ENCODE assay signal across 14 mouse cellular contexts in the genomic region with DNA sequence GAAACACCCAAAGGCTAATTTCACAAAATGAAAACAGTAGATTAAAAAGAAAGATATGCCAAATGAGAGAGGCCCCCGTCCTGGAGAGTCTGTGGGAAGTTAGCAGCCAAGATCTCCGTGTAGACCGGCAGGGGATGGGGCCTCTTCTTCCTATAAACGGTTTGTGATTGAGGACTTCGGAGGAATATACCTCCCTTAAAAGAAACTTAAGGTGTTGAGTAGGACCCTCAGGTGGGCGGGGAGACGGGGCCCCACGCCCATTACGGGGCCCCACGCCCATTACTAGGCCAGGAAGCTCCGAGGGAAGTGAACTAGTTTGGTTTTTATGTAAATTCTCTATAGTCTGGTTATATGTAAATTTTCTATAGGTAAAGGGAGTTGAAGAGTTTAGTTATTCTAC. TPM values are rescaled to one million over a fixed set of nuclear protein-coding genes. Genes with fewer than 3 reads are reported as not detected.
DNase-seq lines count a peak whose midpoint lies in the region; ATAC-seq and TF ChIP-seq lines count a peak whose summit lies in the region.
"Had no signal": no experiment of that assay in that cellular context is flagged by ENCODE, and none has a peak within 500 bp of the region (broad histone marks: within the 10 kb centered on the region; RNA-seq: fewer than 3 reads in every experiment).

Gene Tdgf1, minus strand, starts transcription at position 233 of the 400 bp plus-strand sequence.

- intact Hi-C loops in gastrocnemius, postnatal 36 days (cut with DNase I): no loop called here

- no peak within 1 kb of the TSS for H3K9ac ChIP-seq in heart, embryonic 13.5 days
- H3K9ac ChIP-seq in ES-E14 (ENCODE audit: insufficient read depth, low read depth, low read length, poor library complexity, severe bottlenecking): peak within 1 kb of the TSS; percentile 89
- no peak within 1 kb of the TSS for H3K9ac ChIP-seq in forebrain, embryonic 13.5 days
- H3K9ac ChIP-seq in limb, embryonic 12.5 days (replicated peaks): no peak within 1 kb of the TSS
- no peak within 1 kb of the TSS for H3K9ac ChIP-seq in lung, postnatal 0 days (replicated peaks; ENCODE audit: low read depth)

- no peak for TF ChIP-seq EP300 in lung, postnatal 0 days (IDR thresholded peaks at IDR 0.05)

- WGBS in heart, embryonic 13.5 days: 29% methylated on average over 11 of the region's 11 CpGs
- WGBS in forebrain, embryonic 13.5 days: 16% methylated on average over 11 of the region's 11 CpGs
- 8% methylated on average over 11 of the region's 11 CpGs for WGBS in limb, embryonic 12.5 days
- WGBS in lung, postnatal 0 days: 18% methylated on average over 11 of the region's 11 CpGs

- no peak within 1 kb of the TSS for H3K4me3 ChIP-seq in heart, embryonic 13.5 days
- H3K4me3 ChIP-seq in ES-E14 (ENCODE audit: insufficient read depth in 1 of 2, low read depth in 1 of 2, low read length in 2 of 2, poor library complexity in 1 of 2, severe bottlenecking in 1 of 2): peak within 1 kb of the TSS; percentile 69 to 83
- no peak within 1 kb of the TSS for H3K4me3 ChIP-seq in forebrain, embryonic 13.5 days
- H3K4me3 ChIP-seq in limb, embryonic 12.5 days (replicated peaks): no peak within 1 kb of the TSS; the same call in 1 of the 2 replicates
- H3K4me3 ChIP-seq in lung, postnatal 0 days (ENCODE audit: low read depth, low read length): no peak within 1 kb of the TSS
- H3K4me3 ChIP-seq: heart, adult 2 months had no signal

- no peak within 1 kb of the TSS for H3K27ac ChIP-seq in heart, embryonic 13.5 days (replicated peaks)
- peak within 1 kb of the TSS; percentile 100 for H3K27ac ChIP-seq in ES-E14 (ENCODE audit: insufficient read depth, low read depth, low read length, poor library complexity, severe bottlenecking)
- H3K27ac ChIP-seq in forebrain, embryonic 13.5 days: no peak within 1 kb of the TSS
- no peak within 1 kb of the TSS for H3K27ac ChIP-seq in limb, embryonic 12.5 days
- H3K27ac ChIP-seq in lung, postnatal 0 days (ENCODE audit: low read length): no peak within 1 kb of the TSS
- H3K27ac ChIP-seq: heart, adult 2 months had no signal

- ATAC-seq in heart, embryonic 13.5 days (ENCODE audit: extremely low read depth, insufficient number of reproducible peaks, low FRiP score, low TSS enrichment): no peak
- no peak for ATAC-seq in forebrain, embryonic 13.5 days
- ATAC-seq in limb, embryonic 12.5 days (ENCODE audit: insufficient number of reproducible peaks, insufficient read depth, low FRiP score, low TSS enrichment, low read depth): no peak
- no peak for ATAC-seq in lung, postnatal 0 days

- H3K4me1 ChIP-seq in heart, embryonic 13.5 days: peaks cover 19% of the 10 kb centered on the region
- peaks cover 6 to 7% of the 10 kb centered on the region in 2 experiments; a peak in 2 of 4 replicates for H3K4me1 ChIP-seq in ES-E14 (ENCODE audit: control insufficient read depth in 2 of 2, insufficient read depth in 2 of 2, low read length in 2 of 2, poor library complexity in 1 of 2)
- peaks cover 16% of the 10 kb centered on the region; the same call in 1 of the 2 replicates for H3K4me1 ChIP-seq in forebrain, embryonic 13.5 days
- H3K4me1 ChIP-seq in limb, embryonic 12.5 days (replicated peaks): peaks cover 12% of the 10 kb centered on the region; the same call in 1 of the 2 replicates
- H3K4me1 ChIP-seq in lung, postnatal 0 days (ENCODE audit: insufficient read depth, low read depth, low read length): no peaks in the 10 kb centered on the region

- no peak for TF ChIP-seq CTCF in lung, postnatal 0 days (IDR thresholded peaks at IDR 0.05)

- no peaks in the 10 kb centered on the region for H3K36me3 ChIP-seq in heart, embryonic 13.5 days
- H3K36me3 ChIP-seq in ES-E14 (ENCODE audit: control insufficient read depth, insufficient read depth, low read length, poor library complexity, severe bottlenecking): peaks cover 31% of the 10 kb centered on the region
- H3K36me3 ChIP-seq in forebrain, embryonic 13.5 days (ENCODE audit: poor library complexity, severe bottlenecking): no peaks in the 10 kb centered on the region
- H3K36me3 ChIP-seq in limb, embryonic 12.5 days: no peaks in the 10 kb centered on the region
- no peaks in the 10 kb centered on the region for H3K36me3 ChIP-seq in lung, postnatal 0 days (ENCODE audit: insufficient read depth, low read length)

- no peaks in the 10 kb centered on the region for H3K9me3 ChIP-seq in heart, embryonic 13.5 days
- H3K9me3 ChIP-seq in ES-E14 (ENCODE audit: control insufficient read depth, insufficient read depth, low read depth, low read length): no peaks in the 10 kb centered on the region
- no peaks in the 10 kb centered on the region for H3K9me3 ChIP-seq in forebrain, embryonic 13.5 days (replicated peaks)
- H3K9me3 ChIP-seq in limb, embryonic 12.5 days: no peaks in the 10 kb centered on the region
- no peaks in the 10 kb centered on the region for H3K9me3 ChIP-seq in lung, postnatal 0 days (ENCODE audit: low read length)

- in situ Hi-C loops in ES-E14 (cut with MboI; ENCODE audit: low sequenced_read_pairs in 2 of 2, unreplicated experiment in 2 of 2): no loop called here

- peak within 1 kb of the TSS; percentile 42 for H3K4me2 ChIP-seq in heart, embryonic 13.5 days
- peak within 1 kb of the TSS; percentile 26 for H3K4me2 ChIP-seq in forebrain, embryonic 13.5 days
- peak within 1 kb of the TSS; percentile 30 for H3K4me2 ChIP-seq in limb, embryonic 12.5 days
- no peak within 1 kb of the TSS for H3K4me2 ChIP-seq in lung, postnatal 0 days (replicated peaks; ENCODE audit: low read depth, low read length)

- DNase-seq in heart, adult 18-20 months: no peak
- DNase-seq in ES-E14 (ENCODE audit: low read depth, low spot score): peak; percentile 74
- no peak for DNase-seq in gastrocnemius, postnatal 36 days
- no peak for DNase-seq in lung, postnatal 0 days (ENCODE audit: low spot score)
- DNase-seq in cerebellum, adult 9-10 months: no peak
- DNase-seq: cerebellum, adult 11-12 months; heart, adult 2 months; right cerebral cortex, postnatal 4 days had no signal

- H3K27me3 ChIP-seq in heart, embryonic 13.5 days (replicated peaks): peaks cover 48% of the 10 kb centered on the region
- H3K27me3 ChIP-seq in forebrain, embryonic 13.5 days: peaks cover 42% of the 10 kb centered on the region
- H3K27me3 ChIP-seq in limb, embryonic 12.5 days: peaks cover 63% of the 10 kb centered on the region
- peaks cover 20% of the 10 kb centered on the region; the same call in 1 of the 2 replicates for H3K27me3 ChIP-seq in lung, postnatal 0 days (replicated peaks; ENCODE audit: insufficient read depth, low read length)

TF ChIP-seq in ES-E14, 5 proteins besides CTCF, POLR2A, EP300 and RAD21:
- TF ChIP-seq HCFC1 (IDR thresholded peaks at IDR 0.05; ENCODE audit: borderline replicate concordance, insufficient read depth, low read length): no peak
- TF ChIP-seq MAFK (IDR thresholded peaks at IDR 0.05; ENCODE audit: insufficient read depth, low read depth, low read length): no peak
- TF ChIP-seq CHD2 (IDR thresholded peaks at IDR 0.05; ENCODE audit: low read depth, low read length): no peak
- no peak for TF ChIP-seq ZC3H11A (IDR thresholded peaks at IDR 0.05; ENCODE audit: borderline replicate concordance, low read depth, low read length)
- no peak for TF ChIP-seq ZNF384 (IDR thresholded peaks at IDR 0.05; ENCODE audit: low read depth, low read length)

RNA-seq across cellular contexts. Expression of gene Tdgf1, which starts in this region (rescaled TPM):
- not detected in 2 replicates for polyA plus RNA-seq in heart, embryonic 13.5 days (2015; fragmentation: Nextera tagmentation; extraction: Ambion mirVana)
- total RNA-seq in heart, adult 18-20 months (2021): not detected
- total RNA-seq in ES-E14 (2012; rRNA removed): 904 and 1,760 TPM in 2 replicates
- not detected in 2 replicates for polyA plus RNA-seq in forebrain, embryonic 13.5 days (2015; fragmentation: Nextera tagmentation; extraction: Ambion mirVana)
- not detected in 2 replicates for polyA plus RNA-seq in limb, embryonic 12.5 days (2016; fragmentation: Nextera tagmentation; extraction: Ambion mirVana)
- not detected for total RNA-seq in gastrocnemius, postnatal 36 days (2021)
- polyA plus RNA-seq in lung, postnatal 0 days (2015; fragmentation: Nextera tagmentation; extraction: Ambion mirVana): 0.19 and 0.20 TPM in 2 replicates
- total RNA-seq: adrenal gland, adult 18-20 months; heart, adult 2 months had no signal
- polyA plus RNA-seq: heart, adult 2 months; kidney, embryonic 14.5 days; lung, embryonic 16.5 days had no signal

Comparison
In these comparisons a context has a peak if more than half of its experiments do, and no peak if none do; other contexts are left out.
1. RNA of gene Tdgf1 (total RNA-seq): 904 to 1,760 TPM in ES-E14; not detected in heart, adult 18-20 months and not detected in gastrocnemius, postnatal 36 days; every median in the first group is over 100 times any median in the second.
2. H3K4me3 ChIP-seq: peak in ES-E14 (2 of 2); none in heart, embryonic 13.5 days (single experiment), forebrain, embryonic 13.5 days (single experiment), limb, embryonic 12.5 days (single experiment) and lung, postnatal 0 days (single experiment).